Mouse (Mus musculus): ENCODE results near the gene Ing5. TPM values are rescaled to one million over a fixed set of nuclear protein-coding genes. Genes with fewer than 3 reads are reported as not detected.
"Not testable (repeated sequence)": the region's sequence is repeated elsewhere in the genome, so short reads cannot be mapped to it uniquely, and the experiment has no call there.

The Ing5 gene
- total RNA-seq, 2 experiments from 2014 or later, result 10.4 to 11.2 TPM

DNA sequence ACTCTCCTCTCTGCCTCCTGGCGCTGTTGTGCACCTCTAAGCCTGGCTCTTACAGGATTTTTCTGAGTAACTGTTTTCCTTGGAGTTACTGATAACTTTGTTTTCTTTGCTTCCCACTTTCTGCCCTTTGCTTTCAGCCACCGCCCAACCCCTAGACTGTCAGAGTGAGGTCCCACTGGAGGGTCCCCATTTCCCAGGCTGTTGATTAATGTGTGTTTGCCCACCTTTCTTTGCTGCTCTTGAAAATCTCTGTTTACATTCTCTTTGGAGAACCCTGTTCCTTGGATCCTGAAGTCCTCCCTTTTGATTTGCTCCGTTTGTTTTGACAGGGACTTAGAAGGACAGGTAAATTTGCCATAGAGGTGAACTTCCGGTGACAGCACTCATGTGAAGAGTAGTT is 5.1 kb downstream of the Ing5 start:
- no peak for DNase-seq (ENCODE audit: low spot score in 2 of 2)

DNA sequence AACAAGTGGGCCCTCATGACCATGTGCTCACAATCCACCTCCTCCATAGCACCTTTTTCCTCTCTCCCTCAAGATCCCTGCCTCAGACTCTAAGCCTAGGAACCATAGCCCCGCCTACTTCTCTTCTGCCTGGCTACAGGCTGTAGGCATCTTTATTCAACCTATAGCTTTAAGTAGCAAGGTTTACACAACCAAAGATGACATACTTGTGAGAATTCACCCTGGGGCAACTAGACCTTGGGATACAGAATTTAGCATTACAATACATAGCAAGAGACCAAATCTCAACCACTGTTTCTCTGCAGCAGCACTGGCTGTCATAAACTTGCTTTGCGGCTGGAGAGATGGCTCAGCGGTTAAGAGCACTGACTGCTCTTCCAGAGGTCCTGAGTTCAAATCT is 6.2 kb downstream of the Ing5 start:
- DNase-seq (ENCODE audit: low spot score in 2 of 2), result no peak

DNA sequence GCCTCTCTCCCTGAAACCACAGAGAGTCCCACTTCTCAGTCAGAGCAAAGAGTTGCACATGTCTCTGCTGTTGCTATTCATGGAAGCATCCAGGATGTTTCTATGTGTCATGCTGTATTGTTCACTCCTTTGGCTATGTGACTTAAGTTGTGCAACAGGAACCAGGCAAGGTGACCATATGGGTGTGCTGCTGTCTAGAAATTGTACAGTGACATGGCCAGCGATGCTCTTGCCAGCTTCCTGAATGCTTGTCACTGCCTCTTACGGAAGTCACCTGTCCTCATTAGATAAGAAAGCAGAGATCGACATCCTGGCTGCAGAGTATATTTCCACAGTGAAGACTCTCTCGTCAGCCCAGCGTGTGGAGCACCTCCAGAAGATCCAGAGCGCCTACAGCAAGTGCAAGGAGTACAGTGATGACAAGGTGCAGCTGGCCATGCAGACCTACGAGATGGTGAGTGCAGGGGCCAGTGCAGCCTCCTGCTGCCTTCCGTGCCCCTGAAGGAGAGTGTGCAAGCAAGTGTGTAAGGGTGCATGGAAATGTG is 7.8 kb downstream of the Ing5 start:
- no peak for DNase-seq (ENCODE audit: low spot score in 2 of 2)

DNA sequence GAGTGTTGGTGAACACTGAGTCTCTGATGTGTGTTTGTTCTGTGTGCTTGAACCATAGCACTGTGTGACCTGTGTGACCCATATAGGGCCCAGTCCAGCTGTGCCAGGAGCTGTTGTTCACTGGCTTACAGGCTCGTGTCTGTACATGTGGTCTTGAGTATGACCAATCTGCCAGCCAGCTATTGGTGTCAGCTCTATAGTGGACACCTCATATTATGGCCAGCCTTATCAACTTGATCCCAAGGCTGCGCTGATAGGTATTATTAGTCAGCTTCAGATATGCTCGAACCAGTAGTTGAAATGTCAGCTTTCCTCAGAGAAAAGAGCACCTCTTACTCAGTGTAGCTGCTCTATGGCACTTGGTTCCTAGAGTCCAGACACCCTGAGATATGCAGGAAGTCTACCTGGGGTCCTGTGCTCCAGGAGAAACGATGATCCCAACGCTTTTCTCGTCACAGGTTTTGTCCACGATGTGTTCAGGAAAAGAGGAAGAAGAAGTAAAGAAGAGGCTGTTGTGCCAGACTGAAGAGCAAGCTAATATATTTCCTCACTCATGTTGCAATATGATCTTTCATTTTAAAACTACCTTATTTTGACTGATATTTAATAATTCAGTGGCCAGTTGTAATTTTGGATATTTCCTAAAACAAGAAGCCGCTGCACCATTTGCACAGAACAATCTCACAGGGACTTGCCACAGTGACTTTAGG is 14.2 kb downstream of the Ing5 start:
- no peak for DNase-seq (ENCODE audit: low spot score in 2 of 2)

DNA sequence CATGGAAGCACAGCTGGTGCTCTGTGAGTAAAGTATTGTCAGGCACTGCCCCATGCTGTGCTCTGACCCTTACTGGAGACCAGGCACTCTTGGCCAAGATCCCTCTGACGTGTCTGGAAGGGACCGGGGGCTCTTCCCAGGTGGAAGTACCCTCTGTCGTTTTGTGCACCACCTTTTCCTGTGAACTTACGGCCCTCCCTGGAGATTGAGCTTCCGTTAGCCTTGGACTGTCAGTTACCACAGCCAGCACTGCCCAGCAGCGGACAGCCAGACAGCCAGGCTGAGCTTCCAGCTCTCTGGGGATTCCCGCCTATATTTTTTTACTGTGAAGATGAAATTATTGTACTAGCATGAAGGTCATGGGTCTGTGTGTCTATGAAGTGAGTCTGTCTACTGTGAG is 15.0 kb downstream of the Ing5 start:
- DNase-seq (ENCODE audit: low spot score in 2 of 2), result no peak

DNA sequence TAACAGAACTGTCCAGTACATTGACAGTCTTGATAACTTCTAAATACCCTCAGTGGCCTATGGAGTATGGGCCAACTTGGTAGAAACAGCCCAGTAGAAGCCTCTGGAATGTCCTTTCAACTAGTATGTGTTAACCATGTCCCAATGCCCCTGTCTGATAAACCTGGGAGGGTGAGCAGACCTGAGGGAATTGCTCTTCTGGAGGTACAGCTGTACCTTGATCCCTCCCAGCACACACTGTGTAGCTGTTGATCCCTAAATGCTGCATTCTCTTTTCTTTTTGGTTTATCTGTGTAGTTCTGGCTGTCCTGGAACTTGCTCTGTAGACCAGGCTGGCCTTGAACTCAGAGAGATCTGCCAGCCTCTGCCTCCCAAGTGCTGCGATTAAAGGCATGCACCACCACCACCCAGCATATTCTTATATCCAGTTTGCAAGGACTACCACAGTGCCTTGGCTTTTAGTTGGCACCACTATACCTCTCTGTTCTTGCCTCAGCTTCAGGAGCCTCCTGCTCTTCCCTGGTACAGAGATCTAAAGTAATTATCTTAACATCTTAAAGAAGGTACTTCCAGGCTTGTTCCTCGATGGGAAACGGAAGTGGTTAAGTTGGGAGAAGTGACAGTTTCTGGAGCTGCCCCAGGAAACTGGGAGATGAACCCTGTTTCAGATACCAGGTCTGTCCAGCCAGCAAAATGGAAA is 20.2 kb downstream of the Ing5 start:
- DNase-seq (ENCODE audit: low spot score in 2 of 2), result no peak

DNA sequence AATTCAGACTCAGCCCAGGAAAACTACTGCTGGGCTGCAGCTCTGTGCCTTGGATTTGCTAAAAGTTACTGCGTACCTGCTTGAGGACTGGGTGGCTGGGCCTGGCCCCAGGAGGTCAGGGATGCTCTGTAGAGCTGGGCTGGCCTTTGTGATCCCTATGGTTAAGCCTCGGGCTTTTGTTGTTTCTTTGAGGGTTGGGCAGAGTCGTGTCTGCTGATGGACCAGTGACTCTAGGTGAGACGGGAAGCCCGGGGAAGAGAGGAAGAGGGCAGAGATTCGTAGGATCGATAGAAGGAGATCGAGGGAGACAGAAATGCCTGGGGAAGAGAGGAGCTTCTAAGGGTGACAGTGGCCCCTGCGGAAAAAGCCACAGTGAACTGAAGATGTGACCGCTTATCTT is 20.8 kb downstream of the Ing5 start, which contains the start of gene D2hgdh:
Gene D2hgdh (plus strand): TSS at position 301 of the 400 bp plus-strand sequence.
- DNase-seq (ENCODE audit: low spot score in 2 of 2), result peak; percentile 8 to 31

DNA sequence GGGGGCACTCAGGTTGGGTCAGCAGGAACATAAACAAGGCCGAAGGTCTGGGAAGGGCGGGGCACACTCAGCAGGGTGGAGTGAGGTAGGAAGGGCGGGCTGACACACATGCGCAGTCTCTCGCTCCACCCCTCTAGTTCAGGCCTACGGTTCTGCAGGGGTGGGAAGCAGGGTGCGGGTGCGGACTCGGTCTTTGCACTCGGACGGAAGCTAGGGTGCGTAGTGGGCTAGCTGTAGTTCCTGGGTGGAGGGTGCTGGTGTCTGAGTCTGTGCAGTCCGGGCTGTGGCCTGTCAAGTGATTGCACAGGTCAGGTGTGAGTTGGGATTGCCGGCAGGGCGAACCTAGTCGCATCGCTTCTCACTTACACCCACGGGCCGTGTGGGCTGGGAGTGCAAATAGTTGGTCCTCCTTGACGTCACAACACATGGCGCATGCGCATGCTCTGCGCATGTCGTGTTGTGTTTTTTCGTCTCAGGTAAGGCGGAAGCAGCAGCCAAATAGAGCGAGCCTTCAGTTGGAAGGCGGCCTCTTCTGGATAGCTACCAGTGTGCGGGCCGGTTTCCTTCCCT is 21.4 kb downstream of the Ing5 start:
- DNase-seq (ENCODE audit: low spot score in 2 of 2), result peak; percentile 90 to 91

DNA sequence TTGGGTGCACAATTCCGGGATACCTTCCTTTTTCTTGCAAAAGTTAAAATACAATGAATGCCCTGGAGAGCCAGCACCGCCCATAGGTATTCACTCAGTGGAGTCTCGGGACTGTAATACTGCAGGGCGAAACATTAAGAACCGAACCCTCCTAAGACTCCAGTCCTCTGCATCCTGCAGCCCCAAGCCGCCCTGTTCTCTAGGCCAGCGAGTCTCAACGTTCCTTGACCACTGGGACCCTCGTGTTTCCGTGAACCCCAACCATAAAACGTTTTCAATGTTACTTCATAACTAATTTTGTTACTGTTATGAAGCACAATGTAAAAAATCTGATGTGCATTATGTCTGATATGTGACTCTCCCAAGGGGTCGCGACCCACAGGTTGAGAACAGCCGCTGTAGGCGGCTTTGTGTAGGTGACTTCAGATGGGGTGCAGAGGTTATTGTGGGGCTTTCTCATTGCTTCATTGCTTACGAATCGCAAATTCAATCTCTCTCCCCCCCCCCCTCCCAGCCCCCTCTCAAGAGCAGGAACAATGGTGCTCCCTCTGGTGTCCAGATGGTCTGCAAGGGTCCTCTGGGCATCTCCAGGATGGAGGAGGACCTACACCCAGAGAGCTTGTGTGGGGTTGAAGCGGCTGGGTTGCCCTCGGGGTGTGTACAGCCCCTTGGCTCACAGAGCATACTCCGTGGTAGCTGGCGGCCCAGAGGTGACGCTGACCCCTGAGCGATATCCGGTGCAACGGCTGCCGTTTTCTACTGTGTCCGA is 22.2 kb downstream of the Ing5 start:
- peak; percentile 25 to 42 for DNase-seq (ENCODE audit: low spot score in 2 of 2)

DNA sequence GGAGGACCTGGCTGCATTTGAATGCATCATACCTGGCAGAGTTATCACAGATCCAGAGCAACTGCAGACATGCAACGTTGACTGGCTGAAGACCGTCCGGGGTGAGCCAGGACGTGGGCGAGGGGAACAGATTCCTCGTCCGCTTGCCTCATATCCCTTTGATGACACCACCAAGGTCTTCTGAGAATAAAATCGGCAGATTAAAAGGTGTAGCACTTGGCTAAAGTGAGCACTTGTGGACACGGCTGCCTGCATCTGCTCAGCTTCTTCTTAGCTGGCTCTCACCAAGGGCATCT is 22.7 kb downstream of the Ing5 start:
- no peak for DNase-seq (ENCODE audit: low spot score in 2 of 2)

DNA sequence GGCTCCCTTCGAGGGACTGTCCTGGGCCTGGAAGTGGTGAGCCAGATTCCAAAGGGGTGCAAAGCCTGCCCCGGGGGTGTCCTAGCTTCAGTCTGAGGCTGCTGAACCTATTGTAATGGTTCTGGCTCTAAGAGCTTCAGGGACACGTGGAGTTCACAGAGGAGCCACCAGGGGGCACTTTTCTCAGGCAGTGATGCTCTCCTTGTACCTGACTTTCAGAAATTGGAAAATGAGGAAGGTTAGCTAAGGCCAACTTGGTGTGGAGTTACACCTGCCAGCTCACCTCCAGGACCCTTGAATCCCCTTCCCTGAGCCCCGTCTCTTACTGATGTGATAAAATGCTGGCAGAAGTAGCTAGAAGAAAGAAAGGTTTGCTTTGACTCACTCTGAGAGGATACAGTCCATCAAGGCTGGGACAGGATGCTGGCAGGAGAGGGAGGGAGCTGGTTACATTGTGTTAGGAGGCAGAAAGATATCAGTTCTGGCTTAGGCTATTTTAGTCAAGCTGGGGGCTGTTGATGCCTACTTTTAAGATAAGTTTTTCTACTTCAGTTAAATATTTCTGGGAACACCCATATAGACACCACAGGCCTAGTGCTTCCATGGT is 29.1 kb downstream of the Ing5 start:
- not testable (repeated sequence) for DNase-seq (ENCODE audit: low spot score in 2 of 2)

DNA sequence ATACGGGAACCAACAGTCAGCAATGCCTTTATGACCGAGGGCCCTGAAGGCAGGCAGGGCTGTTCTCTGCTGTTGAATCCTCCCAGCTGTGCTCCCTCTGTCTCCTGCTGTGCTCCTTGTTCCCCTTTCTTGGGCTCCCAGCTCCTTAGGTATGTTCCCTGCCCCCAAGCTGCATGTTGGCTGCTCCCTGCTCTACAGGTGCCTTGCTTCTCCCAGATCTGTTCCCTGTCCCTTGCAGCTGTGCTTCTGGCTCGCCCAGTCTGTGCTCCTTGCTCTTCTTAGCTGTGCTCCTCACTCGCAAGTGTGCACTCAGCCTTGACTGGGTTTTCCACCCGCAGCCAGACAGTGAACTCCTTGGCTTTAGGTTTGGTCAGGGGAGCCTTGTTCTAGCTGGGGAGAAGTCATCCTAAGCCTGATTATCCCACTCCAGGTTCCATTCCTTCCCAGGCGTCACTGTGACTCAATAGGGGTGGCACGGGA is 30.9 kb downstream of the Ing5 start:
- no peak for DNase-seq (ENCODE audit: low spot score in 2 of 2)

DNA sequence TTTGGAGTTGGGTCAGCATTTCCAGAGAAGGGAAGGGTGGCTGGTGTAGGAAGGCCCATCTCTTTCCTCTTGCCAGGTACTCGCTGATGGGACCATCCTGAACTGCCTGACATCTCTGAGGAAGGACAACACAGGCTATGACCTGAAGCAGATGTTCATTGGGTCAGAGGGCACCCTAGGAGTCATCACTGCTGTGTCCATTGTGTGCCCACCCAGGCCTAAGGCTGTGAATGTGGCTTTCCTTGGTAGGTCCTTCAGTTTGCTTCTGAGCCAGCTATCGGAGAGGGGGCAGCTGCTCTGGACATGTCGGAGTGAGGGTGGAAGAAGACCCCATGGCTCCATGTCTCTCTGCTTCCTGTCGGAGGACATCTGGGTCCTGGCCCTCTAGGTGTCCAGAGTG is 31.4 kb downstream of the Ing5 start:
- no peak for DNase-seq (ENCODE audit: low spot score in 2 of 2)

DNA sequence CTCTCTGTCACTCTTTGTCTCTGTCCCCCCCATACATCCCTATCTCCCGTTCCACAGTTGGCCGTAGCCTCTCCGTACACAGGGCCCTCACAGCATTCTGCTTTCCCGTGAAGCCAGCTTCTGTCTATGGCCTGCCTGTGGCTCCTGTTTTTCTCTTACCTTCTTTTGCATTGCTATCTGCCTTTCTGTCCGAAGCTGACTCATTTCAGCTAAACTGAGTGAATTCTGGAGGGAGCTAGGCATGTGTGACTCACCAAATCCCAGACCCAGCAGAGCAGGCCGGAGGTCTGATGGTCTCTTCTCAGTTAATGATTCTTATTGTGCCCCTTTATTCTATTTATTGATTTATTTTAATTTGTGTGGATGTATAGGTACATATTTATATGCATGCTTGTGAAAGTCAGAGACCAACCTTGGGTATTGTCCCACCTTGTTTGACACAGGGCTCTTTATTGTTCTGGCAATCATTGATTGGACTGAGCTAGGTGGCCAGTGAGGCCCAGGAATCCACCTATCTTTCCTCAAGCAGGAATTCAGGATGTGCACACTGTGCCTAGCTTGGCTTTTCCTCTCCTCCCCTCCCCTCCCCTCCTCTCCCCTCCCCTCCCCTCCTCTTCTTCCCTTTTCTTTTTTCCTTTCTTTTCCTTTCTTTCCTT is 32.2 kb downstream of the Ing5 start:
- DNase-seq (ENCODE audit: low spot score in 2 of 2), result no peak

DNA sequence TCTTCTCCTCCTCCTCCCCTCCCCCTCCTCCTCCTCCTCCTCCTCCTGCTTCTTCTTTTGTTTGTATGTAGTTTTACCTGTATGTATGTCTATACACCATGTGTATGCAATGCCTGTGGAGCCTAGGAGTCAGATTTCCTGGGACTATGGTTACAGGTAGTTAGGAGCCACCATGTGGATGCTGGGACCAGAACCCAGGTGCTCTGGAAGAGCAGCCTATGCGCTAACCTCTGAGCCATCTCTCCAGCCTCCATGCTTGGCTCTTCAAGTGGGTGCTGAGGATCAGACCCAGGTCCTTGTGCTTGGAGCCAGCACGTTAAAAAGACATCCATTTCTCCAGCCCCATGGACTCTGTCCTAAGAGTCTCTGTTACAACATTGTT is 32.8 kb downstream of the Ing5 start:
- DNase-seq (ENCODE audit: low spot score in 2 of 2), result no peak

DNA sequence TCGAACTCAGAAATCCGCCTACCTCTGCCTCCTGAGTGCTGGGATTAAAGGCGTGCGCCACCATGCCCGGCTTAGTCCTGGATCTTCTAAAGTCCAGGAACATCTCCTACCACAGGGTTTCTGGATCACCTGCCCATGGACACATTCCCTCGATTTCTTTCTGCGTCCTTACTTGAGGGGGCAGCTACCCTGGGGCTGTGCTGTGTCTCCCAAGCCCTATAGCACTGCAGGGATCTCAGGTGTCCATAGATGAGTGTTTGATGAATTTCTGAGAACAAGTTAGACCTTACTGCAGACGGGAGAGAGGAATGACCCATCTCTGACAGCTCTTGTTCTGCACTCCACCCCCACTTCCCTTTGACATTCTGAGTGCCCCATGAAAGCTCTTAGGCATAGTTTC is 33.6 kb downstream of the Ing5 start:
- no peak for DNase-seq (ENCODE audit: low spot score in 2 of 2)

DNA sequence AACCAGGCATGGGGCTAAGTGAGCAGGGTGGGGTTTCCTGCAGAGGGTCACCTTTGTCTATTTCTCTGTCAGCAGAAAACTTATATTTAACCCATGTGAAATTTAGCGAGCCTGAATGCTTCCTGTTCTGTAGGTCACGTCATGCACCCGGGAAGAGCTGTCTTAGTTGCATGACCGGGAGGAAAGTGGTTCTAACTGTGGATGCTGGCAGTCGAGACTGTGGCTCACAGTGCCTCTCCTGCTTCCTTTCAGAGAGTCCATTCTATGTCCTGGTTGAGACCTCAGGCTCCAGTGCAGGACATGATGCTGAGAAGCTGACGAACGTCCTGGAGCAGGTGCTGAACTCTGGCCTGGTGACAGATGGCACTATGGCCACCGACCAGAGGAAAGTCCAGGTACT is 34.8 kb downstream of the Ing5 start:
- not testable (repeated sequence) for DNase-seq (ENCODE audit: low spot score in 2 of 2)

DNA sequence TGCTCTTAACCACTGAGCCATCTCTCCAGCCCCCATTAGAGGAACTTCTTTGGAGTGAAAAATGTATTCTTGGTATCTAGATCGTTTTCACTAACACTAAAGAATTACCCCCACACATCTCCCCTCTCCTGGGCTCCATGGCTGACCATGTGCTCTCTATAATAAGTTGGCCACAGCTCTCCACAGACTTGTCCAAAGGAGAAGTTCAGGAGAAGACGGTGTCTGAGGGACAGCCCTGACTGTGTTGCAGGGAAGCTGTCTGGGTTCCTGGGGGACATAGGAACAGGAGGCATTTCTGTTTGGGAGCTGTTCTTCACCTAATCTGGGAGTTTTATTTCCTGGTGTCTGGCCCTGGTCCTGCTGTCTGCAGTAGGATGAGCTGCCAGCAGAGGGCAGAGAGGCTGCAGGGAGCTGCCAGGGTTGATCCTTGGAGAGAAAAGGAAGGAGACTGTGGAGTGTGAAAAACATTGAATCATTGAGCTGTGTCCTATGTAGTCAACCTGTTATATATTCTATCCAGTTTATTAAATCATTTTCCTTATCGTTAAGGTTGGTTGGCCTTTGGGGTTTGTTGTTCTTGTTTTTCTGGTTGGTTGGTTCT is 42.1 kb downstream of the Ing5 start:
- not testable (repeated sequence) for DNase-seq (ENCODE audit: low spot score in 2 of 2)

DNA sequence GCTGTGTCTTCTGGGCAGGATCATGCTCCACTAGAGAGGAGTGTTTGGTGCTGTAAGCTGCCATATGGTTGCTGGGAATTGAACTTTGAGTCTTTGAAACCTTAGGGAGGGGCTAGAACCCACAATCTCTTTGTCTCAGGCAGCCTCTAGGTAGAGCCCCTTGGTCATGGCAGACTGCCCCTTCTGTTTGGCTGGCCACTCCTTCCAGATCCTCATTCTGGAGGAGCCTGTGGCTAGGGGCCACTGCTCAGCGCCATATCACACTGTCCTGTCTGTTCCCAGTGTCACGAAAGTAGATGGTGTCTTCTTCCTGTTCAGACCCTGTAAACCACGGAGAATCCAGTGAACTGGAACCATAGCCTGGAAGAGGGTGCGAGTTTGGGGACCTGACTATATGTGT is 52.0 kb downstream of the Ing5 start:
- not testable (repeated sequence) for DNase-seq (ENCODE audit: low spot score in 2 of 2)

DNA sequence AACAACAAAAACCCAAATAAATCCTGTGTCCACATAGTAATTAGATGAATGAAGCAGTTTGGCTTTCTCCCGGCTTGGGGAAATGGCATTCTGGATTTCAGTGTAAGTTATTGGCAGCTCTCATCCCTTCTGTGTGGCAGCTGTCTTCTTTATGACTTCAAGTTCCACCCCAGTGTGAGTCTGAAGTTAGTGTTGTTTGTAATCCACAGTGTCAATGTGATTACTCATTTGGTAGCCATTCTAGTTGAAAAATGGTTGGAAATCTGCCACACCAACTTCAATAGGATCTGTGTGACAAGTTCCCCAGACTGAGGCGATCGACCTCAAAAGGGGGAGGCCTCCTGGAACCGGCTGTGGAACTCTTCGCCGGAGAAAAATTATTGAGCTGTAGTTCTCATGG is 53.6 kb downstream of the Ing5 start:
- DNase-seq (ENCODE audit: low spot score in 2 of 2), result no peak
